Mouse (Mus musculus) heart, postnatal 0 days (tissue): ENCODE results near the gene Baz2b. TPM values are rescaled to one million over a fixed set of nuclear protein-coding genes. Genes with fewer than 3 reads are reported as not detected.
A peak's percentile ranks its signal among the peaks of the same experiment; 100 is the strongest.

Experiments used
- ATAC-seq: fragments of 200-750 bp; cut with Nextera tagmentation; 2 replicates; pipeline ENCODE4 v1.8.0; 2017; ENCODE audit warnings: low read depth, moderate number of reproducible peaks, moderate library complexity; ENCODE audit not compliant: insufficient read depth
- DNase-seq: peaks from one replicate; pipeline ENCODE4 v3.0.0-alpha.2; 2016; ENCODE audit warnings: low spot score
- H3K27ac ChIP-seq: fragments of 300-500 bp; sonication (generic); 2 replicates; pipeline ENCODE4 v1.5.1; 2014; ENCODE audit warnings: low read depth, mild to moderate bottlenecking
- H3K27me3 ChIP-seq: fragments of 300-500 bp; sonication (generic); 2 replicates; pipeline ENCODE4 v1.6.1; 2014; ENCODE audit warnings: low read length, mixed read lengths; ENCODE audit not compliant: control insufficient read depth, insufficient read depth
- H3K36me3 ChIP-seq: fragments of 300-500 bp; sonication (generic); replicated peaks from 2 replicates; pipeline ENCODE4 v1.6.1; 2014; ENCODE audit warnings: low read length, mixed read lengths; ENCODE audit not compliant: control insufficient read depth, insufficient read depth
- H3K4me1 ChIP-seq: fragments of 300-500 bp; sonication (generic); 2 replicates; pipeline ENCODE4 v1.6.1; 2014; ENCODE audit warnings: antibody characterized with exemption; ENCODE audit not compliant: control insufficient read depth, insufficient read depth
- H3K4me2 ChIP-seq: fragments of 300-500 bp; sonication (generic); 2 replicates; pipeline ENCODE4 v1.6.1; 2014; ENCODE audit warnings: low read depth, mild to moderate bottlenecking, low read length, moderate library complexity
- H3K4me3 ChIP-seq: fragments of 300-500 bp; sonication (generic); 2 replicates; pipeline ENCODE4 v1.5.1; 2014; ENCODE audit warnings: low read depth, low read length
- H3K9ac ChIP-seq: fragments of 300-500 bp; sonication (generic); replicated peaks from 2 replicates; pipeline ENCODE4 v1.6.1; 2014; ENCODE audit warnings: low read depth, low read length, mixed read lengths
- H3K9me3 ChIP-seq: fragments of 300-500 bp; sonication (generic); replicated peaks from 2 replicates; pipeline ENCODE4 v1.6.1; 2016; ENCODE audit warnings: low read length; ENCODE audit not compliant: control insufficient read depth
- CTCF ChIP-seq: IDR thresholded peaks from 2 replicates; pipeline ENCODE4 v1.5.1; 2016; ENCODE audit warnings: antibody characterized with exemption, control low read depth, low read depth
- EP300 ChIP-seq: IDR thresholded peaks from 2 replicates; pipeline ENCODE4 v1.6.1; 2016; ENCODE audit warnings: antibody characterized with exemption, low read depth
- WGBS: fragments of 180-500 bp; shearing (Covaris S2); extraction: QIAGEN DNeasy Blood & Tissue Kit; methylation state at CpG from one replicate; pipeline ENCODE4 v1.1.7; 2014; 5-methylcytosine and 5-hydroxymethylcytosine counted together
- polyA plus RNA-seq: library from polyadenylated mRNA; unstranded; fragments of >200 nt; fragmentation: Nextera tagmentation; extraction: Ambion mirVana; gene quantifications from 2 replicates; pipeline ENCODE4 v1.2.1, GENCODE M21; 2015
- total RNA-seq: library from RNA; depleted of rRNA; stranded (reverse); fragments of >200 nt; gene quantifications from 2 replicates; pipeline ENCODE4 v1.2.3, GENCODE M21; 2014; ENCODE audit warnings: low replicate concordance

The Baz2b gene
- total and polyA plus RNA-seq, 2 experiments from 2014 or later: 40.3 to 46.2 TPM

DNA sequence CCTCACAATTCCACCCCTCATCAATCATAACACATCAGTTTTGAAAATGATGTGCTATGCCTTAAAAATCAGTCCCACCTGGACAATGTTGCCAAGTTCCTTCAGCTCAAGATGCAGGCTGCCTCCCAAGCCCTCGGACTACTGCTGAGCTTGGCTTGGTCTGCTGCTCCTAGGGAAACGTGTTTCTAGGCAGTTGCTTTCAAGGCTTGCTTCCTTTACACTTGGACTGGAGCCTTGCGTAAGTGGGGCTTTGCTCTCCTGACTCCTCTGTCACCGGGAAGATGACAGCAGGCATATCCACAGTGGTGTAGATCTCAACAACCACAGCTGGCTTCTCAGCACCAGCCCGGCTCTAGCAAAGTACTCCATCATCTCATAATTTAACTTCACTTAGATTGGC, 138.7 kb downstream of the Baz2b start:
- Histone ChIP-seq H3K4me2 (no peak overlapping the region), H3K36me3 (0 out of 2 replicates have a peak, but pooled peaks cover 8% of the 10 kb centered on the region), H3K27ac (no peak overlapping the region), H3K27me3 (no peaks in the 10 kb centered on the region), H3K9me3 (no peaks in the 10 kb centered on the region), H3K4me3 (no peak overlapping the region), H3K4me1 (no peaks in the 10 kb centered on the region), H3K9ac (no peak overlapping the region)
- DNase-seq (no peak), ATAC-seq (no peak)
- TF ChIP-seq CTCF (no peak), EP300 (no peak)
- 77% methylated on average over 5 of the region's 5 CpGs for WGBS

- 91% methylated on average over 3 of the region's 3 CpGs for WGBS
- no peak for ATAC-seq
Observed at GRCm38 (mm10) chr2:60068468-60068867, 141.2 kb downstream of the Baz2b start.

GRCm38 (mm10) chr2:60065415-60065814, 144.2 kb downstream of the Baz2b start:
- TF ChIP-seq CTCF: no peak
- no peak for TF ChIP-seq EP300
- Histone ChIP-seq H3K36me3 (peaks cover 30% of the 10 kb centered on the region), H3K4me1 (no peaks in the 10 kb centered on the region), H3K27ac (no peak overlapping the region), H3K4me2 (no peak overlapping the region), H3K9me3 (peaks cover 6% of the 10 kb centered on the region; the same call in 1 of the 2 replicates), H3K4me3 (no peak overlapping the region), H3K27me3 (no peaks in the 10 kb centered on the region), H3K9ac (no peak overlapping the region)
- ATAC-seq: no peak
- WGBS: 86% methylated on average over 5 of the region's 5 CpGs
- no peak for DNase-seq

More at GRCm38 (mm10) chr2:60068468-60068867, 141.2 kb downstream of the Baz2b start:
- Histone ChIP-seq H3K9me3 (no peaks in the 10 kb centered on the region; the same call in 1 of the 2 replicates), H3K27me3 (no peaks in the 10 kb centered on the region), H3K4me1 (no peaks in the 10 kb centered on the region), H3K4me2 (no peak overlapping the region), H3K4me3 (no peak overlapping the region), H3K27ac (no peak overlapping the region), H3K36me3 (peaks cover 21% of the 10 kb centered on the region), H3K9ac (no peak overlapping the region)
- DNase-seq: no peak
- TF ChIP-seq EP300 (no peak), CTCF (no peak)

DNA sequence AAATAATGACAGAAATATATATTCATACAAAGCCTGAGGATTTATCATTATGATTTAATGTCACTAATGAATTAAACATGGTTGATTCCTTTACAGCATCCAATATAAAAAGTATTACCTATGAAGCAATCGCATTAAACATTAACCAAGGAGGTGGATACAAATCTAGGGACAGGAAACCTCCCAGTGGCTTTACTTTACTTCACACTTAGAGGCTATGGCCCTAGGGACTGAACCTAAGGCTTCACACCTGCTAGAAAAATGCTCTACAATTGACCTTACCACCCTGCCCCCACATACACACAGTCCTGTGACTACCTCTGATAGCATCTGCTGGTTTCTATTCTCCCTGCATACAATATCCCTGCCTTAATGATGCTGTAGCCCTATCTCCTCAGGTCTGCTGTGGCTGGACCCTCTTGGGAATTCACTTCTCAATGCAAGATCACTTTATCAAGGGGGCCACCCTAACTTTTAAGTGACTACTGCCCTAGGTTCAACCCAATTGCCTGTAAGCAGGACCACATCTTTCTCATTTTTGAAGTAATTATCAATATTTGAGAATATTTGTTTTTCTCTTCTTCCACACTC, 149.4 kb downstream of the Baz2b start:
- no peak overlapping the region for H3K4me2 ChIP-seq
- H3K27me3 ChIP-seq: no peaks in the 10 kb centered on the region
- 97% methylated on average over 1 of the region's 1 CpGs for WGBS
- DNase-seq (no peak), ATAC-seq (no peak)
- peaks cover 6% of the 10 kb centered on the region; the same call in 1 of the 2 replicates for H3K9me3 ChIP-seq
- H3K4me1 ChIP-seq: peaks cover 8% of the 10 kb centered on the region
- no peak overlapping the region for H3K9ac ChIP-seq
- H3K4me3 ChIP-seq: no peak overlapping the region
- H3K36me3 ChIP-seq: peaks cover 22% of the 10 kb centered on the region
- TF ChIP-seq CTCF (no peak), EP300 (no peak)
- no peak overlapping the region for H3K27ac ChIP-seq

DNA sequence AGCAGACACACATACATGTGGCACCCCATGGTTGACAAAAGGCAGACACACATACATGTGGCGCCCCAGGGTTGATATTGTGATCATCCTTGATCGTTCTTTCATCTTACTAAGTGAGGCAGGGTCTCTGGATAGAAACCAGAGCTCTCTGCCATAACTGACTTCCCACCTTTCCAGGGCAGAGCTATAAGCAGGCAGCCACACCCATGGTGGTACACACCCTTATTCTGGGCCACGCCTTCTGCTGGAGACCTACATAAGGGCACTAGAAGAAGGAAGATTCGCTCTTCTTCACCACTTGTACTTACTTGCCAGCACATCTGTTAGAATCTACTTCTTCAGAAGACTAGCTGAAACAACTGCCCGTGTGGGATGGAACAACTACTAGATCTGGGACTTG, 150.3 kb downstream of the Baz2b start:
- DNase-seq: no peak
- 87% methylated on average over 5 of the region's 5 CpGs for WGBS
- no peak for ATAC-seq
- no peak overlapping the region for H3K9ac ChIP-seq
- H3K36me3 ChIP-seq: peaks cover 12% of the 10 kb centered on the region; the same call in 1 of the 2 replicates
- no peak overlapping the region for H3K4me2 ChIP-seq
- peaks cover 6% of the 10 kb centered on the region; the same call in 1 of the 2 replicates for H3K9me3 ChIP-seq
- H3K4me3 ChIP-seq: no peak overlapping the region
- no peaks in the 10 kb centered on the region for H3K27me3 ChIP-seq
- H3K27ac ChIP-seq: no peak overlapping the region
- H3K4me1 ChIP-seq: peaks cover 8% of the 10 kb centered on the region
- TF ChIP-seq EP300: no peak

DNA sequence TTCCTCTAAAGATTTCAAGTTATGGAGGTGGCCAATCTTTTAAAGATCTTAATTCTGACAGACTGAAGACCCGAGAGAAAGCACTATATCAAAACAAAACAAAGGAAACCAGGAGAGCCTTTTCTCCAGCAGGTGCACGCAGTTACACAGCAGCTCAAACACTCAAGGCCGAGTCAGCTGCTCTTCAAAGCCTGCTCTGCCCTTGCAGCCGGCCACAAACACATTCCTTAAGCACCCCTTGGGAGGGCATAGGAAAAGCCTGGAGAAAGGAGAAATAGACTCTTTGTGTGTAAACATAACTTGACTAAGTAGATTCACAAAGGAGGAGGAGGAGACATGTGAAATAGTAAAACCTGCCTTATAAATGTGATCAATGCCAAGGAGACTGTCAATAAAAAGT, 153.6 kb downstream of the Baz2b start:
- no peak overlapping the region for H3K27ac ChIP-seq
- no peak for TF ChIP-seq CTCF
- no peak for TF ChIP-seq EP300
- no peaks in the 10 kb centered on the region for H3K36me3 ChIP-seq
- no peaks in the 10 kb centered on the region for H3K27me3 ChIP-seq
- H3K9ac ChIP-seq: 0 out of 2 replicates have a peak overlapping the region, but pooled peaks have one; percentile 11
- no peak overlapping the region for H3K4me3 ChIP-seq
- peaks cover 13% of the 10 kb centered on the region for H3K4me1 ChIP-seq
- DNase-seq (no peak), ATAC-seq (no peak; the same call in 1 of the 2 replicates)
- no peak overlapping the region for H3K4me2 ChIP-seq
- H3K9me3 ChIP-seq: no peaks in the 10 kb centered on the region
- WGBS: 15% methylated on average over 4 of the region's 4 CpGs
